Mouse (Mus musculus) heart, embryonic 16.5 days (tissue): ENCODE measurements around the gene Fuz. TPM values are rescaled to one million over a fixed set of nuclear protein-coding genes. Genes with fewer than 3 reads are reported as not detected.

Source experiments
- ATAC-seq: fragments of 200-750 bp; cut with Nextera tagmentation; replicated peaks from 2 replicates; pipeline ENCODE4 v1.8.0; 2017; ENCODE audit warnings: moderate number of reproducible peaks; ENCODE audit not compliant: insufficient read depth, low FRiP score; ENCODE audit errors: extremely low read depth
- H3K27ac ChIP-seq: fragments of 300-500 bp; sonication (generic); 2 replicates; pipeline ENCODE4 v1.5.1; 2014; ENCODE audit warnings: mild to moderate bottlenecking, low read length, control low read depth, moderate library complexity
- H3K27me3 ChIP-seq: fragments of 300-500 bp; sonication (generic); 2 replicates; pipeline ENCODE4 v1.6.1; 2014; ENCODE audit warnings: low read length, mixed read lengths; ENCODE audit not compliant: control insufficient read depth, insufficient read depth
- H3K36me3 ChIP-seq: fragments of 300-500 bp; sonication (generic); 2 replicates; pipeline ENCODE4 v1.6.1; 2014; ENCODE audit not compliant: control insufficient read depth, insufficient read depth
- H3K4me1 ChIP-seq: fragments of 300-500 bp; sonication (generic); 2 replicates; pipeline ENCODE4 v1.6.1; 2014; ENCODE audit warnings: low read length, mixed read lengths; ENCODE audit not compliant: control insufficient read depth, insufficient read depth
- H3K4me2 ChIP-seq: fragments of 300-500 bp; sonication (generic); 2 replicates; pipeline ENCODE4 v1.6.1; 2014; ENCODE audit warnings: low read depth, mild to moderate bottlenecking, control low read depth, low read length
- H3K4me3 ChIP-seq: fragments of 300-500 bp; sonication (generic); 2 replicates; pipeline ENCODE4 v1.5.1; 2014; ENCODE audit warnings: mild to moderate bottlenecking, control low read depth, low read length
- H3K9ac ChIP-seq: fragments of 300-500 bp; sonication (generic); 2 replicates; pipeline ENCODE4 v1.6.1; 2014; ENCODE audit warnings: low read length, control low read depth
- H3K9me3 ChIP-seq: fragments of 300-500 bp; sonication (generic); replicated peaks from 2 replicates; pipeline ENCODE4 v1.6.1; 2016; ENCODE audit warnings: low read length; ENCODE audit not compliant: control insufficient read depth
- WGBS: fragments of 180-500 bp; shearing (Covaris S2); extraction: QIAGEN DNeasy Blood & Tissue Kit; methylation state at CpG from one replicate; pipeline ENCODE4 v1.1.7; 2014; 5-methylcytosine and 5-hydroxymethylcytosine counted together
- microRNA counts: library from miRNA; unstranded; fragments of <30 nt; microRNA quantifications from one replicate; lab custom pipeline; 2016
- microRNA-seq: library from miRNA; unstranded; fragments of <30 nt; microRNA quantifications from one replicate; pipeline ENCODE4, GENCODE M21; 2017
- polyA plus RNA-seq: library from polyadenylated mRNA; unstranded; fragments of >200 nt; fragmentation: Nextera tagmentation; extraction: Ambion mirVana; gene quantifications from 2 replicates; pipeline ENCODE4 v1.2.1, GENCODE M21; 2015

Fuz gene
- polyA plus RNA-seq, 1 experiment from 2014 or later, result 16.0 TPM

DNA sequence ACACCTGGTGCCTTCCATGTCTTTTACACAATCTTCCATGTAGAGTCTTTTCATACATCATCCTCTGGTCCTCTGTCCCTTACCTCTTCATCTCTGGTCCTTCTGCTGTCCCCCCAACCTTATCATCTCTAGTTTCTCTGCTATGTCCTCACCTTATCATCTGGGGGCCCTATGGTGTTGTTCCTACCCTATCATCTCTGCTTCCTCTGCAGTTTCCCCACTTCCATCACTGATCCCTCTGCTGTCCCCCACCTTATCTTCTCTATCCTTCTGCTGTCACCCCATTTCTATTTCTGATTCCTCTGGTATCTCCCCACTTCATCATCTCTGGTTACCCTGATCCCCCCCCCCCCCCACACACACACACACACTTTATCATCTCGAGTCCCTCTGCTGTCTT, 32.7 kb downstream of the Fuz start:
- Histone ChIP-seq H3K4me1 (peaks cover 14% of the 10 kb centered on the region), H3K4me3 (peak overlapping the region; percentile 88), H3K4me2 (peak overlapping the region; percentile 72), H3K27me3 (no peaks in the 10 kb centered on the region), H3K9me3 (no peaks in the 10 kb centered on the region), H3K9ac (peak overlapping the region; percentile 94), H3K27ac (no peak overlapping the region), H3K36me3 (peaks cover 15% of the 10 kb centered on the region)
- no peak for ATAC-seq
- WGBS, result 0% methylated on average over 1 of the region's 1 CpGs

DNA sequence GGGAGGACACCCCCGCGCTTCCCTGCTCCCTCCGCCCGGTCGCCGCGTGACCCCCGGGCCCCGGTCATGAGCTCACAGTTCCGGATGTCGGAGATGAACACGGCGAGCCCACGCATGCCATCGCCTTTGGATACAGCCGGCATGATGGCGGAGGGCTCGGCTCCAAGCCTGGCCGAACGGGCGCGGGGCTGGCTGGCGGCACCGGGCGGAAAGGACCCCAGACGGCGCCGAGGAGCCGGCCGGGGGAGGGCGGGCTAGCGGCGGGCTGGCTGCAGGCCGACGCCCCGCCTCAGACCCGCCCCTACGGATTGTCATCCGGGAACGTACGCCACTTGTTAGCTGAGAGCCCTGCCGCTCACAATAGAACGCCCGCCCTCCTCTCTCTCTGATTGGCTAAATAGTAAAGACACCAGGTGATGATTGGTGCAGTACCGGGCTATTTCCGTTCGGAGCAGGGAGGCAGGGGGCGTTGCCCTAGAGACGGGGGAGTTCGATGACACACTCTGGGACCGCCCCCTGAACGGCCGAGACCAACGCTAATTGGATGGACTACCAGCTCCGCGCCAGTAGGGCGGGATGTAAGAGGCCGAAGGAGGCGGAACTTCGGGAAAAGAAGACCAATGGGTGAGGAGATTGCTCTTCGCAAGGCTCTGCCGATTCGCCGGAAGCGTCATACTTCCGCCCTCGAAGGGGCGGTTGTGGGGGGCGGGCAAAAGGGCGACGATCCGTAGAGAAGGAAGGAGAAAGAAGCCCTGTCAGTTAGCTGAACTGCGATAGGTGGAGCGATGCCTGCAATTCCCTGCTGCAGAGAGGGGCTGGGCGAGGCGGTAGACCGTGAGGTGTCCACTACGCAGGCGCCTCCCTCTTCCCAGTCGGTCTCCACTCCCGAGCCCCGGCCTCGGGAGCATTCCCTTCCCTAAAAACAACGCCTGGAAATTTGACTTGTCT, 33.6 kb downstream of the Fuz start, which contains the start of gene Ap2a1:
Gene Ap2a1, minus strand, starts transcription at position 293 of the 948 bp plus-strand sequence.
- H3K4me2 ChIP-seq, result peak within 1 kb of the TSS; percentile 72
- H3K4me1 ChIP-seq, result peaks cover 14% of the 10 kb centered on the region
- H3K27me3 ChIP-seq, result no peaks in the 10 kb centered on the region
- H3K27ac ChIP-seq, result peak within 1 kb of the TSS; percentile 92
- under 1% methylated on average over 83 of the region's 84 CpGs for WGBS
- peaks cover 9% of the 10 kb centered on the region for H3K36me3 ChIP-seq
- peak; percentile 99 for ATAC-seq
- H3K4me3 ChIP-seq, result peak within 1 kb of the TSS; percentile 88
- no peaks in the 10 kb centered on the region; the same call in 1 of the 2 replicates for H3K9me3 ChIP-seq
- H3K9ac ChIP-seq, result peak within 1 kb of the TSS; percentile 94

DNA sequence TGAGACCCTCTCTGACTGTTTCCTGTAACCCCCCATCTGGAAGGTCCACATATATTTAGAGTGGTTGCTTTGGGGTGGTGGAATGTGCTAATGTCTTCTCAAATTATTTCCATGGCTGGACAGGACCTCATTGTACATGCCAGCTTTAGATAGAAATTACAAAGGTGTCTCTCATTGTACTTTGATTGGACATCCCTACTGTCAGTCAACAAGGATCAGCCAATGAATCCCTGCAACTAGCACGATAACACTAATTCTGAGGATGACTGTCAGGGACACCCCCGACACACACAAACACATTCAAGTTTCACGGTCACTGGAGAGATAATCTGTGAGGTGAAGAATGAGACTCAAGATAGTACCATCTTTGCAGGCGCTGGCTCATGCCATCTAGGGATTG, 42.8 kb downstream of the Fuz start:
- no peaks in the 10 kb centered on the region for H3K36me3 ChIP-seq

DNA sequence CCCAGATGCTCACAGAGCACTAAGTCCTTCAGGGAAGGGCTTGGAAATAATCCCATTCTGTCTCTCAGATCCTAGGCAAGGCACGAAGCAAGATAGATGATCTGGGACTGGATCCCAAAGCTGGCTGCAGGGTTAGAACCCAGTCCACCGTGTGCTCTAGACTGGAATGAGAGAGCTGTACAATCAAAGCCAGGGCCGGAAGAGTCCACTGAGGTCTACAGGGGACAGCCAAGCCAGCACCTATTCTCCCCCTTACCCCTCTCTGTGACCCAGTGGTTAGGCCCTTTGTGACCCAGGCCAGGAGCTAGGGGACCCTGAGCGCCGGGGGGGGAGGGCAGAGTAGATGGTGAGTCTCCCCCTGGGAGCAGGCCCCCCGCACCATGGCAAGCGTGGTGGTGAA, 47.0 kb downstream of the Fuz start, which contains the start of gene Tsks:
Gene Tsks, plus strand, starts transcription at position 301 of the 400 bp plus-strand sequence.
- Histone ChIP-seq H3K36me3 (no peaks in the 10 kb centered on the region), H3K4me1 (no peaks in the 10 kb centered on the region), H3K4me2 (no peak within 1 kb of the TSS), H3K9me3 (no peaks in the 10 kb centered on the region), H3K9ac (no peak within 1 kb of the TSS), H3K27me3 (no peaks in the 10 kb centered on the region), H3K27ac (no peak within 1 kb of the TSS), H3K4me3 (no peak within 1 kb of the TSS)
- 77% methylated on average over 7 of the region's 7 CpGs for WGBS
- no peak for ATAC-seq

More for the DNA sequence above, 42.8 kb downstream of the Fuz start:
- Histone ChIP-seq H3K4me1 (no peaks in the 10 kb centered on the region), H3K4me3 (no peak overlapping the region), H3K4me2 (no peak overlapping the region), H3K9me3 (peaks cover 7% of the 10 kb centered on the region), H3K9ac (no peak overlapping the region), H3K27me3 (no peaks in the 10 kb centered on the region), H3K27ac (no peak overlapping the region)
- WGBS, result 80% methylated on average over 4 of the region's 4 CpGs
- ATAC-seq, result no peak

DNA sequence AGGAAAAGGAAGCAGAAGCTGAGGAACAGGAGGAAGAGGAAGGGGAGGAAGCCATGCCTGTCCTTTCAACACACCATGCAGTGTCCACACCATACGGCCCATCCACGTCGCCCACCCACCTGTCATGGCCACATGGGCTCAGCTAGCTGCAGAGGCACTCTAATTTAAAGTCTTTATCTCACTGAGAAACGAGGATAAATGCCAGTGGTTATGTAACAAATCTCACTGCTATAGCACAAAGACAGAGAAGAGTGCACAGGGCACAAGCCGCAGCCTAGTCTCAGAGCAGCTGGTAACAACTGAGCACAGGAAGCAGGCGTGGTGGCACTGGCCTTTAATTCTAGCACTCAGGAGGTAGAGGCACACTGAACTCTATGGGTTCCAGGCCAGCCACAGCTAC, 54.0 kb downstream of the Fuz start:
- no peak for ATAC-seq
- H3K4me2 ChIP-seq, result no peak overlapping the region
- H3K36me3 ChIP-seq, result no peaks in the 10 kb centered on the region
- H3K27me3 ChIP-seq, result peaks cover 13% of the 10 kb centered on the region
- no peak overlapping the region for H3K27ac ChIP-seq
- no peaks in the 10 kb centered on the region for H3K9me3 ChIP-seq
- H3K9ac ChIP-seq, result no peak overlapping the region
- no peak overlapping the region for H3K4me3 ChIP-seq
- WGBS, result 67% methylated on average over 6 of the region's 6 CpGs
- H3K4me1 ChIP-seq, result peaks cover 9% of the 10 kb centered on the region

DNA sequence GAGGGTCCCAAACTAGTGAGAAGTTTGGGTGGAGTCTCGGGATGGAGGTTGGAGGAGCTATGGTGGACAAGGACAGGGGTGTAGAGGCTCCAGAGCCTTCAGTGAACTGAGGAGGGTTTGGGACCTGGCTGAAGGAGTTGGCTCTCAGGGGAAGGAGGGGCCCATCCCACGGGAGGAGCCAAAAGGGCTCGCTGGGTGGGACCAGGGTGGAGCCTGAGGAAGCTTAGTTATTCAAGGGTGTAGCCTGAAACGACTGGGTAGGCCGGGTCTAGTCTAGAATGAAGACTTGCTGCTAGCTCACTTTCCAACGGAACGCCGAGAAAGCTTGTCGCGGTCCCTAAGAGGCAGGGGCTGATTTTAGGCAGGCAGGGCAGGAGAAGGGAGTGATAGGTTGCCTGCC, 56.1 kb downstream of the Fuz start:
- H3K36me3 ChIP-seq, result no peaks in the 10 kb centered on the region
- peak; percentile 42; the same call in 1 of the 2 replicates for ATAC-seq
- H3K9ac ChIP-seq, result peak overlapping the region; percentile 70
- H3K4me1 ChIP-seq, result peaks cover 9% of the 10 kb centered on the region
- H3K27ac ChIP-seq, result no peak overlapping the region
- peak overlapping the region; percentile 92 for H3K4me2 ChIP-seq
- H3K9me3 ChIP-seq, result no peaks in the 10 kb centered on the region
- peak overlapping the region; percentile 59 for H3K4me3 ChIP-seq
- under 1% methylated on average over 10 of the region's 10 CpGs for WGBS
- peaks cover 13% of the 10 kb centered on the region for H3K27me3 ChIP-seq

MicroRNAs within 50 kb of the gene (microRNA counts, 519-probe panel; counts per million panel counts)
- microRNA mmu-miR-707 (lab: Ali Mortazavi, UCI), result not detected

Small RNA genes lying within 50 kb of the gene (microRNA-seq; reads per million reads assigned to microRNA genes)
- gene Mir707, result not detected

Other genes starting within 250 kb of the Fuz start
- gene Myh14, start 225.2 kb upstream of the Fuz start, polyA plus RNA-seq, result 1.5 and 4.9 TPM in 2 replicates
- gene Izumo2, start 187.3 kb upstream of the Fuz start, polyA plus RNA-seq, result not detected in 2 replicates
- gene Vrk3, start 147.7 kb upstream of the Fuz start, polyA plus RNA-seq, result 35.9 and 36.5 TPM in 2 replicates
- gene Zfp473, start 145.0 kb upstream of the Fuz start, polyA plus RNA-seq, result 0.54 and 0.80 TPM in 2 replicates
- gene Nup62, start 80.0 kb upstream of the Fuz start, polyA plus RNA-seq, result 79.2 and 81.5 TPM in 2 replicates
- 2.4 and 4.6 TPM in 2 replicates for gene Il4i1, start 79.7 kb upstream of the Fuz start, polyA plus RNA-seq
- gene Atf5, start 79.4 kb upstream of the Fuz start, polyA plus RNA-seq, result 2.3 and 2.4 TPM in 2 replicates
- 103 and 104 TPM in 2 replicates for gene Akt1s1, start 47.1 kb upstream of the Fuz start, polyA plus RNA-seq
- 60.5 and 62.3 TPM in 2 replicates for gene Tbc1d17, start 47.0 kb upstream of the Fuz start, polyA plus RNA-seq
- gene Pnkp, start 38.9 kb upstream of the Fuz start, polyA plus RNA-seq, result 27.7 and 28.0 TPM in 2 replicates
- gene Ptov1, start 26.3 kb upstream of the Fuz start, polyA plus RNA-seq, result 210 and 269 TPM in 2 replicates
- gene Med25, start 3.4 kb upstream of the Fuz start, polyA plus RNA-seq, result 89.4 and 96.0 TPM in 2 replicates
- 51.8 and 52.0 TPM in 2 replicates for gene Ap2a1, start 33.4 kb downstream of the Fuz start, polyA plus RNA-seq
- 0.12 and 0.40 TPM in 2 replicates for gene Tsks, start 47.1 kb downstream of the Fuz start, polyA plus RNA-seq
- gene Cpt1c, start 78.8 kb downstream of the Fuz start, polyA plus RNA-seq, result 7.6 and 8.9 TPM in 2 replicates
- 355 and 387 TPM in 2 replicates for gene Prmt1, start 90.5 kb downstream of the Fuz start, polyA plus RNA-seq
- 71.4 and 73.6 TPM in 2 replicates for gene Irf3, start 101.6 kb downstream of the Fuz start, polyA plus RNA-seq
- 32.2 and 33.3 TPM in 2 replicates for gene Bcl2l12, start 102.6 kb downstream of the Fuz start, polyA plus RNA-seq
- 22.7 and 26.4 TPM in 2 replicates for gene Scaf1, start 120.3 kb downstream of the Fuz start, polyA plus RNA-seq
- 74.8 and 85.0 TPM in 2 replicates for gene Rras, start 121.9 kb downstream of the Fuz start, polyA plus RNA-seq
- gene Prr12, start 156.8 kb downstream of the Fuz start, polyA plus RNA-seq, result 5.6 and 7.3 TPM in 2 replicates
- 53.8 and 55.9 TPM in 2 replicates for gene Nosip, start 166.3 kb downstream of the Fuz start, polyA plus RNA-seq
- 12.9 and 16.6 TPM in 2 replicates for gene Prrg2, start 166.6 kb downstream of the Fuz start, polyA plus RNA-seq
- 207 and 214 TPM in 2 replicates for gene Rcn3, start 196.1 kb downstream of the Fuz start, polyA plus RNA-seq
- 56.8 and 58.2 TPM in 2 replicates for gene Fcgrt, start 207.8 kb downstream of the Fuz start, polyA plus RNA-seq
- gene Rps11, start 228.4 kb downstream of the Fuz start, polyA plus RNA-seq, result 809 and 812 TPM in 2 replicates
- 684 and 727 TPM in 2 replicates for gene Rpl13a, start 232.7 kb downstream of the Fuz start, polyA plus RNA-seq
- 0.34 TPM in 1 of 2 replicates, not detected in the other for gene Gm45713, start 240.2 kb downstream of the Fuz start, polyA plus RNA-seq
- 2.3 and 2.8 TPM in 2 replicates for gene Flt3l, start 240.4 kb downstream of the Fuz start, polyA plus RNA-seq